Mouse (Mus musculus): ENCODE results near the gene Mesp1. TPM values are rescaled to one million over a fixed set of nuclear protein-coding genes. Genes with fewer than 3 reads are reported as not detected.

Mesp1 gene
- polyA plus RNA-seq, 1 experiment from 2014 or later, result not detected

- H3K27ac ChIP-seq, result no peak overlapping the region
- no peaks in the 10 kb centered on the region for H3K27me3 ChIP-seq
- no peaks in the 10 kb centered on the region for H3K9me3 ChIP-seq (replicated peaks)
- H3K4me2 ChIP-seq, result no peak overlapping the region
- H3K4me1 ChIP-seq (replicated peaks), result no peaks in the 10 kb centered on the region
- ATAC-seq (ENCODE audit: low read depth), result no peak
- H3K4me3 ChIP-seq (replicated peaks), result no peak overlapping the region
- H3K9ac ChIP-seq, result no peak overlapping the region
- DNase-seq, result no peak
- no peaks in the 10 kb centered on the region for H3K36me3 ChIP-seq
These were observed 33.8 kb downstream of the Mesp1 start for GRCm38 (mm10) chr7:79759766-79760165.

DNA sequence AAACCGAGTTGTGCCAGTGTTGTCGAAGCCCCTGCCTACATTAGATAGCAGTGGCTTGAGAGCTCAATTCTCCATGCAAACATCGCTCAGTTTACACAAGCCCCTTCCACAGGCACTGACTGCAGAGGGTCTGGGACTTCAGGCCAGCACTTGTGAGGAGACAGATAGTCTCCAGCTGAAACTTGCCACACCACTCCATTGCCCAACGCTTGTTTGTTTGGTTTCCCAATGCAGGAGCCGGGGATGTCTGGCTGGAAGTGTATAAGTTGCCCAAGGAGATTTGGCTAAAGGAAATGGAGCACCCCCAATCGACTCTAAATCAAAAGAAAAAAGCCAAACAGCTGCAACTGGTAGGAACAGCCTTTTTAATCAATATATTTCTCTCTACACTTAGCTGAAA is 35.4 kb downstream of the Mesp1 start:
- ATAC-seq (ENCODE audit: low read depth) (no peak), DNase-seq (no peak)
- 38% methylated on average over 6 of the region's 6 CpGs for WGBS (ENCODE audit: insufficient replicate concordance)

DNA sequence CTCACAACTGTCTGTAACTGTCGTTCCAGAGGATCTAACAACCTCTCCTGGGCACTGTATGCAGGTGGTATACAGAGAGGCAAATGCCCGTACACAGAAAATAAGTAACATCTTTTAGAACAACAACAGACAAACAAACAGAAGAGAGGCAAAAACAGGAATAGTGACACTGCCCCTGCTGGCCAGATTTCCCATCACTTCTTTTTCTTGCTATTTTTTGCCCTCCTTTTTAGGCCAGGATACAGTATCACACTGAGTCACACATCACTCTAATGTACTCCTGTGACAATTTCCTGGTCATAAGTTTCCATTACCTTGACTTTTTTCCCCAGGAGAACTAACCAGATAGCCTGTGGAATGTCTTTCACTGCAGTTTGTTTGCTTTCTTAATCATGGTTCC is 37.3 kb downstream of the Mesp1 start:
- Histone ChIP-seq H3K4me3 (replicated peaks) (no peak overlapping the region), H3K36me3 (no peaks in the 10 kb centered on the region), H3K27ac (no peak overlapping the region), H3K9me3 (replicated peaks) (no peaks in the 10 kb centered on the region), H3K4me2 (no peak overlapping the region), H3K4me1 (replicated peaks) (no peaks in the 10 kb centered on the region), H3K9ac (no peak overlapping the region), H3K27me3 (no peaks in the 10 kb centered on the region)
- no peak for ATAC-seq (ENCODE audit: low read depth)
- WGBS (ENCODE audit: insufficient replicate concordance), result 28% methylated on average over 2 of the region's 2 CpGs
- DNase-seq, result no peak

More for the DNA sequence above, 35.4 kb downstream of the Mesp1 start:
- no peak overlapping the region for H3K27ac ChIP-seq
- no peak overlapping the region for H3K4me3 ChIP-seq (replicated peaks)
- H3K27me3 ChIP-seq, result no peaks in the 10 kb centered on the region
- no peaks in the 10 kb centered on the region for H3K4me1 ChIP-seq (replicated peaks)
- H3K4me2 ChIP-seq, result no peak overlapping the region
- no peak overlapping the region for H3K9ac ChIP-seq
- no peaks in the 10 kb centered on the region for H3K36me3 ChIP-seq
- H3K9me3 ChIP-seq (replicated peaks), result no peaks in the 10 kb centered on the region

- no peak for DNase-seq
- 73% methylated on average over 6 of the region's 6 CpGs for WGBS (ENCODE audit: insufficient replicate concordance)
- no peak for ATAC-seq (ENCODE audit: low read depth)
These were observed 44.1 kb downstream of the Mesp1 start for GRCm38 (mm10) chr7:79749511-79749910.

GRCm38 (mm10) chr7:79747659-79748058 is 45.9 kb downstream of the Mesp1 start:
- H3K4me2 ChIP-seq, result no peak overlapping the region
- WGBS (ENCODE audit: insufficient replicate concordance), result 54% methylated on average over 6 of the region's 6 CpGs
- no peak overlapping the region for H3K4me3 ChIP-seq (replicated peaks)
- 0 out of 2 replicates have a peak, but pooled peaks cover 3% of the 10 kb centered on the region for H3K27me3 ChIP-seq
- H3K4me1 ChIP-seq (replicated peaks), result peaks cover 9% of the 10 kb centered on the region
- no peak overlapping the region for H3K27ac ChIP-seq
- H3K9ac ChIP-seq, result no peak overlapping the region
- H3K36me3 ChIP-seq, result no peaks in the 10 kb centered on the region
- DNase-seq (no peak), ATAC-seq (ENCODE audit: low read depth) (no peak)
- H3K9me3 ChIP-seq (replicated peaks), result no peaks in the 10 kb centered on the region

More at GRCm38 (mm10) chr7:79749511-79749910, 44.1 kb downstream of the Mesp1 start:
- Histone ChIP-seq H3K36me3 (no peaks in the 10 kb centered on the region), H3K9ac (no peak overlapping the region), H3K4me3 (replicated peaks) (no peak overlapping the region), H3K9me3 (replicated peaks) (no peaks in the 10 kb centered on the region), H3K27ac (no peak overlapping the region), H3K4me1 (replicated peaks) (no peaks in the 10 kb centered on the region), H3K4me2 (no peak overlapping the region), H3K27me3 (0 out of 2 replicates have a peak, but pooled peaks cover 3% of the 10 kb centered on the region)

- DNase-seq (no peak), ATAC-seq (ENCODE audit: low read depth) (no peak)
- Histone ChIP-seq H3K4me2 (no peak overlapping the region), H3K9me3 (replicated peaks) (no peaks in the 10 kb centered on the region), H3K27ac (no peak overlapping the region), H3K36me3 (no peaks in the 10 kb centered on the region), H3K4me3 (replicated peaks) (no peak overlapping the region), H3K9ac (no peak overlapping the region), H3K27me3 (0 out of 2 replicates have a peak, but pooled peaks cover 3% of the 10 kb centered on the region), H3K4me1 (replicated peaks) (peaks cover 14% of the 10 kb centered on the region)
- 25% methylated on average over 5 of the region's 5 CpGs for WGBS (ENCODE audit: insufficient replicate concordance)
These were observed 49.0 kb downstream of the Mesp1 start for GRCm38 (mm10) chr7:79744585-79744984.

DNA sequence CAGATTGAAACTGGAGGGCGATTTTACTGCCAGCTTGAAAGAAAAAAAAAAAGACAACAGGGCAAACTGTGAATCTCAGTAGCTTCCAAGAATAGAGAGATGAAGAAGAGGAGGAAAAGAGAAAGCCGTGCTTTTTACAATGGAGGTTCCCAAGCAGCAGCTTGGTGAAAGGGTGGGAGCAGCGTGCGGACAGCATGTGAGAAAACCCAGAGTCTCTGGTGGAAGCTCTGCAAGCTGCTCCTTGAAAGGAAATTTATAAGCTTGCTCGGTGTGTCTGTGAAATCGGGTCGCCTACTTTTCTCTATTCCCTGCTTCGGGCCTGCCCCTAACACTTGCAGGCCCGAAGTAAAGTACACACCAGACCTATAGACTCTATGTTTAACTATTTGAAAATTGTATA is 49.5 kb downstream of the Mesp1 start:
- WGBS (ENCODE audit: insufficient replicate concordance), result 79% methylated on average over 9 of the region's 9 CpGs
- H3K27ac ChIP-seq, result no peak overlapping the region

GRCm38 (mm10) chr7:79742659-79743536 is 50.7 kb downstream of the Mesp1 start, which contains the start of the genes Pex11a and Wdr93:
TSS of gene Pex11a (minus strand) at chr7:79743131.
TSS of gene Wdr93 (plus strand) at chr7:79743163.
- WGBS (ENCODE audit: insufficient replicate concordance), result 3% methylated on average over 46 of the region's 46 CpGs
- H3K4me2 ChIP-seq, result peak within 1 kb of the TSS; percentile 91
- H3K27ac ChIP-seq, result no peak within 1 kb of the TSS
- H3K9ac ChIP-seq, result peak within 1 kb of the TSS; percentile 62
- no peaks in the 10 kb centered on the region for H3K9me3 ChIP-seq (replicated peaks)
- H3K4me3 ChIP-seq (replicated peaks), result peak within 1 kb of the TSS; percentile 64
- H3K4me1 ChIP-seq (replicated peaks), result peaks cover 14% of the 10 kb centered on the region
- DNase-seq (peak; percentile 61), ATAC-seq (ENCODE audit: low read depth) (peak; percentile 71)
- no peaks in the 10 kb centered on the region for H3K27me3 ChIP-seq
- H3K36me3 ChIP-seq, result no peaks in the 10 kb centered on the region

More for the DNA sequence above, 49.5 kb downstream of the Mesp1 start:
- ATAC-seq (ENCODE audit: low read depth), result no peak
- Histone ChIP-seq H3K27me3 (0 out of 2 replicates have a peak, but pooled peaks cover 3% of the 10 kb centered on the region), H3K9me3 (replicated peaks) (no peaks in the 10 kb centered on the region), H3K4me3 (replicated peaks) (no peak overlapping the region), H3K36me3 (no peaks in the 10 kb centered on the region), H3K4me2 (no peak overlapping the region), H3K4me1 (replicated peaks) (peaks cover 14% of the 10 kb centered on the region), H3K9ac (no peak overlapping the region)
- DNase-seq, result no peak

GRCm38 (mm10) chr7:79742277-79742658 is 51.3 kb downstream of the Mesp1 start:
- no peaks in the 10 kb centered on the region for H3K9me3 ChIP-seq (replicated peaks)
- peak overlapping the region; percentile 91 for H3K4me2 ChIP-seq
- no peaks in the 10 kb centered on the region for H3K36me3 ChIP-seq
- H3K9ac ChIP-seq, result peak overlapping the region; percentile 62
- H3K4me1 ChIP-seq (replicated peaks), result peaks cover 14% of the 10 kb centered on the region
- WGBS (ENCODE audit: insufficient replicate concordance), result 13% methylated on average over 11 of the region's 11 CpGs
- DNase-seq, result no peak
- no peaks in the 10 kb centered on the region for H3K27me3 ChIP-seq
- no peak overlapping the region for H3K27ac ChIP-seq
- no peak for ATAC-seq (ENCODE audit: low read depth)
- H3K4me3 ChIP-seq (replicated peaks), result peak overlapping the region; percentile 64

Other genes starting within 250 kb of the Mesp1 start
- 0.09 TPM in 1 of 2 replicates, not detected in the other for gene Rhcg, start 176.1 kb downstream of the Mesp1 start, polyA plus RNA-seq (2015; fragmentation: Nextera tagmentation; extraction: Ambion mirVana)
- gene Ticrr, start 133.6 kb downstream of the Mesp1 start, polyA plus RNA-seq (2015; fragmentation: Nextera tagmentation; extraction: Ambion mirVana), result 5.3 and 7.1 TPM in 2 replicates
- 0.35 and 0.41 TPM in 2 replicates for gene Kif7, start 78.1 kb downstream of the Mesp1 start, polyA plus RNA-seq (2015; fragmentation: Nextera tagmentation; extraction: Ambion mirVana)
- gene Plin1, start 60.9 kb downstream of the Mesp1 start, polyA plus RNA-seq (2015; fragmentation: Nextera tagmentation; extraction: Ambion mirVana), result not detected in 2 replicates
- 1.6 and 1.9 TPM in 2 replicates for gene Pex11a, start 50.7 kb downstream of the Mesp1 start, polyA plus RNA-seq (2015; fragmentation: Nextera tagmentation; extraction: Ambion mirVana)
- gene Wdr93, start 50.6 kb downstream of the Mesp1 start, polyA plus RNA-seq (2015; fragmentation: Nextera tagmentation; extraction: Ambion mirVana), result 0.08 and 0.12 TPM in 2 replicates
- gene Mesp2, start 16.9 kb upstream of the Mesp1 start, polyA plus RNA-seq (2015; fragmentation: Nextera tagmentation; extraction: Ambion mirVana), result 0.08 and 0.09 TPM in 2 replicates
- 10.9 and 17.1 TPM in 2 replicates for gene Anpep, start 67.3 kb upstream of the Mesp1 start, polyA plus RNA-seq (2015; fragmentation: Nextera tagmentation; extraction: Ambion mirVana)
- gene Ap3s2, start 126.9 kb upstream of the Mesp1 start, polyA plus RNA-seq (2015; fragmentation: Nextera tagmentation; extraction: Ambion mirVana), result 11.3 and 17.1 TPM in 2 replicates
- 4.1 and 4.7 TPM in 2 replicates for gene Arpin, start 141.6 kb upstream of the Mesp1 start, polyA plus RNA-seq (2015; fragmentation: Nextera tagmentation; extraction: Ambion mirVana)
- 3.9 and 5.2 TPM in 2 replicates for gene Zfp710, start 231.0 kb upstream of the Mesp1 start, polyA plus RNA-seq (2015; fragmentation: Nextera tagmentation; extraction: Ambion mirVana)